Mouse (Mus musculus) megakaryocyte, embryonic 14.5 days (primary cell): ENCODE measurements around the gene Srgn. TPM values are rescaled to one million over a fixed set of nuclear protein-coding genes. Genes with fewer than 3 reads are reported as not detected.
A peak's percentile ranks its signal among the peaks of the same experiment; 100 is the strongest.
"Not testable (repeated sequence)": the region's sequence is repeated elsewhere in the genome, so short reads cannot be mapped to it uniquely, and the experiment has no call there.

Experiments used
- H3K27me3 ChIP-seq: replicated peaks from 2 replicates; pipeline ENCODE3; 2012; ENCODE audit warnings: inconsistent platforms
- H3K36me3 ChIP-seq: replicated peaks from 2 replicates; pipeline ENCODE3; 2012; ENCODE audit warnings: low read length, inconsistent platforms, mixed read lengths
- H3K4me1 ChIP-seq: 2 replicates; pipeline ENCODE4 v1.6.1; 2012; ENCODE audit warnings: inconsistent platforms
- H3K4me3 ChIP-seq: replicated peaks from 2 replicates; pipeline ENCODE3; 2012; ENCODE audit warnings: moderate library complexity, mild to moderate bottlenecking, inconsistent platforms
- H3K9me3 ChIP-seq: 2 replicates; pipeline ENCODE4 v1.6.1; 2012; ENCODE audit warnings: inconsistent platforms
- FLI1 ChIP-seq: IDR thresholded peaks from 2 replicates; pipeline ENCODE4 v1.6.1; 2012; ENCODE audit warnings: low read length, inconsistent platforms, mixed read lengths
- GATA1 ChIP-seq: IDR thresholded peaks from 3 replicates; pipeline ENCODE4 v1.6.1; 2012; ENCODE audit warnings: mixed read lengths, low read length, inconsistent platforms, borderline replicate concordance
- polyA plus RNA-seq: library from polyadenylated mRNA; stranded (reverse); fragments of >175 nt; gene quantifications from 2 replicates; pipeline ENCODE4 v1.2.3, GENCODE M21; 2012; ENCODE audit warnings: low replicate concordance; ENCODE audit not compliant: insufficient read depth

Srgn gene
- polyA plus RNA-seq, 1 experiment, result 696 TPM

- no peaks in the 10 kb centered on the region for H3K27me3 ChIP-seq
- H3K9me3 ChIP-seq, result no peaks in the 10 kb centered on the region
- peaks cover 78% of the 10 kb centered on the region for H3K36me3 ChIP-seq
- H3K4me1 ChIP-seq, result peaks cover 65% of the 10 kb centered on the region
- TF ChIP-seq GATA1 (no peak), FLI1 (no peak)
- peak overlapping the region; percentile 86 for H3K4me3 ChIP-seq
Observed at GRCm38 (mm10) chr10:62500088-62500915, 26.9 kb downstream of the Srgn start.

GRCm38 (mm10) chr10:62491681-62492080 lies 35.6 kb downstream of the Srgn start:
- H3K27me3 ChIP-seq, H3K4me3 ChIP-seq, H3K9me3 ChIP-seq: not testable (repeated sequence)
- Histone ChIP-seq H3K4me1 (peaks cover 18% of the 10 kb centered on the region), H3K36me3 (peaks cover 54% of the 10 kb centered on the region)

GRCm38 (mm10) chr10:62488266-62488665 lies 39.0 kb downstream of the Srgn start:
- Histone ChIP-seq H3K36me3 (peaks cover 21% of the 10 kb centered on the region), H3K9me3 (no peaks in the 10 kb centered on the region), H3K4me3 (peak overlapping the region; percentile 14), H3K4me1 (peaks cover 25% of the 10 kb centered on the region), H3K27me3 (no peaks in the 10 kb centered on the region)
- TF ChIP-seq GATA1 (no peak), FLI1 (no peak)

GRCm38 (mm10) chr10:62486618-62487415 lies 40.4 kb downstream of the Srgn start, which contains the start of gene Vps26a:
Vps26a (minus strand) TSS chr10:62486805.
- no peaks in the 10 kb centered on the region for H3K27me3 ChIP-seq
- peaks cover 27% of the 10 kb centered on the region for H3K4me1 ChIP-seq
- peaks cover 11% of the 10 kb centered on the region for H3K36me3 ChIP-seq
- peak within 1 kb of the TSS; percentile 97 for H3K4me3 ChIP-seq
- H3K9me3 ChIP-seq, result no peaks in the 10 kb centered on the region
- no peak for TF ChIP-seq FLI1
- TF ChIP-seq GATA1, result no peak

GRCm38 (mm10) chr10:62485878-62486582 lies 41.2 kb downstream of the Srgn start:
- Histone ChIP-seq H3K9me3 (no peaks in the 10 kb centered on the region), H3K4me1 (peaks cover 34% of the 10 kb centered on the region), H3K36me3 (peaks cover 3% of the 10 kb centered on the region), H3K27me3 (no peaks in the 10 kb centered on the region), H3K4me3 (peak overlapping the region; percentile 97)
- no peak for TF ChIP-seq GATA1
- no peak for TF ChIP-seq FLI1

GRCm38 (mm10) chr10:62481108-62481852 lies 46.0 kb downstream of the Srgn start:
- Histone ChIP-seq H3K9me3 (no peaks in the 10 kb centered on the region), H3K4me3 (no peak overlapping the region), H3K27me3 (no peaks in the 10 kb centered on the region), H3K4me1 (peaks cover 36% of the 10 kb centered on the region), H3K36me3 (peaks cover 23% of the 10 kb centered on the region)
- TF ChIP-seq GATA1, result no peak
- TF ChIP-seq FLI1, result no peak

GRCm38 (mm10) chr10:62476980-62477379 lies 50.3 kb downstream of the Srgn start:
- TF ChIP-seq FLI1 (no peak), GATA1 (no peak)
- no peak overlapping the region for H3K4me3 ChIP-seq
- H3K36me3 ChIP-seq, result peaks cover 37% of the 10 kb centered on the region

GRCm38 (mm10) chr10:62474944-62475343 lies 52.3 kb downstream of the Srgn start:
- Histone ChIP-seq H3K4me1 (peaks cover 17% of the 10 kb centered on the region), H3K9me3 (no peaks in the 10 kb centered on the region), H3K4me3 (no peak overlapping the region), H3K36me3 (peaks cover 38% of the 10 kb centered on the region), H3K27me3 (no peaks in the 10 kb centered on the region)
- TF ChIP-seq GATA1, result no peak
- no peak for TF ChIP-seq FLI1

More at GRCm38 (mm10) chr10:62476980-62477379, 50.3 kb downstream of the Srgn start:
- Histone ChIP-seq H3K9me3 (no peaks in the 10 kb centered on the region), H3K27me3 (no peaks in the 10 kb centered on the region), H3K4me1 (peaks cover 27% of the 10 kb centered on the region)

- peaks cover 4% of the 10 kb centered on the region for H3K4me1 ChIP-seq
- H3K36me3 ChIP-seq, result peaks cover 46% of the 10 kb centered on the region
- TF ChIP-seq GATA1 (no peak), FLI1 (no peak)
- no peaks in the 10 kb centered on the region for H3K27me3 ChIP-seq
- H3K4me3 ChIP-seq, result no peak overlapping the region
- no peaks in the 10 kb centered on the region for H3K9me3 ChIP-seq
Observed at GRCm38 (mm10) chr10:62471105-62471504, 56.1 kb downstream of the Srgn start.
